Mouse (Mus musculus) spleen, adult 18-20 months (tissue): ENCODE measurements around the gene Myl6b.

Experiments
- DNase-seq, 2 experiments: peaks; one replicate each; pipeline ENCODE4 v3.0.0; 2022; ENCODE audit warnings: mixed read lengths in 2 of 2

The Myl6b gene

GRCm38 (mm10) chr10:128498590-128498989 is at the start of gene Myl6b:
Gene Myl6b (minus strand): TSS chr10:128498685.
- DNase-seq: peak; percentile 91 to 95

DNA sequence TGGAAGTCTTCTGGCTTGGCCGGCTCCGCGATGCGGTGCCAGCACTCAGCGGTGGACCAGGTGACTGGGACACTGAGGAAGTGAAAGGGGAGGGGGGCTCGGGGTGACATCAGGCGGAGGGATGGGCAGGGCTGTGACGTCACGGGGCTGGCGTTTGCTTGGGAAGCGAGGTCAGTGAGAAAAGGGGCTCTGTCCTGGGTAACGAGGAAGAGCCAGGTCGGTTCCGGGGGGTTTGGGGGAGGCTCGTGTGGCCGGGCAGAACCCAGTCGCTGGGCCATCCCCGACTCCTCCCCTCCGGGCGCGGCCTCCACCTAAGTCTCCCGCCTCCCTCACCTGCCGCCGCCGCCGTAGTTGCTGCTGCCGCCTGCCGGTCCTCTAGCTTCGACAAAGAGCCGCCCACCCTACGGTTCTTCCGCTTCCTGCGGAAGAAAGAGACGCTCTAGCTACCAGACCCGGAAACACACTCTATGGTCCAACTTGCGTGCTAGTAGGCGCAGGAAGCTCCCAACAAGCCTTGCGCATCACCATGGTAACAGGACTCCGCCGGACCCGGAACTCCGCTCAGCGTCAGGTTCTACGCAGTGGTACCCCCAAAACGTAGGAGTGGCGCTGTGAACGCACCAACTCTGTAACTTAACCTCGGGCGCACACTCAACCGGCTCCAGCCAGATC is 49.0 kb upstream of the Myl6b start, which contains the start of gene Zc3h10:
TSS of gene Zc3h10 (minus strand) at position 414 of the 672 bp plus-strand sequence.
- DNase-seq: peak; percentile 86 to 92

DNA sequence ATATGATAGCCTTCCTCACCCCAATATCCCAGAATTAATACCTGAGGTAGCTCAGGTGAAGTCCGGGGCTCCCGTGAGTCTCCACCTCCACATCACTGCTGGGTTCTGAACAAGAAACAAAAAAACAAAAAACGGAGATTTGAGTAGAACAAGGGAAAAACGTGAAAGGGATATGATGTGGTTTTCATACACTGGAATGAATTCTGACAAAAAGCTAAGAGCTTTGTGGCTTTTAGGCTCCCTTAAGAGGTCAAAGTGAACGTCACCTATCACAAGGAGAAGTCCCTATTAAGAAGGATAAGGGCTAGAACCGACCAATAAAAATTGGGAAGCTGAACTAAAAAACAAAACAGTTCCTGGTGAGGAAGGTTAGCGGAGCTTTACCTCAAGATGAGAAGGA is 48.3 kb upstream of the Myl6b start:
- no peak for DNase-seq

- no peak for DNase-seq
Measured at GRCm38 (mm10) chr10:128546361-128546760, 47.9 kb upstream of the Myl6b start.

GRCm38 (mm10) chr10:128545570-128545898 is 47.0 kb upstream of the Myl6b start:
- DNase-seq: no peak

GRCm38 (mm10) chr10:128544674-128545569 is 46.4 kb upstream of the Myl6b start:
- no peak for DNase-seq

DNA sequence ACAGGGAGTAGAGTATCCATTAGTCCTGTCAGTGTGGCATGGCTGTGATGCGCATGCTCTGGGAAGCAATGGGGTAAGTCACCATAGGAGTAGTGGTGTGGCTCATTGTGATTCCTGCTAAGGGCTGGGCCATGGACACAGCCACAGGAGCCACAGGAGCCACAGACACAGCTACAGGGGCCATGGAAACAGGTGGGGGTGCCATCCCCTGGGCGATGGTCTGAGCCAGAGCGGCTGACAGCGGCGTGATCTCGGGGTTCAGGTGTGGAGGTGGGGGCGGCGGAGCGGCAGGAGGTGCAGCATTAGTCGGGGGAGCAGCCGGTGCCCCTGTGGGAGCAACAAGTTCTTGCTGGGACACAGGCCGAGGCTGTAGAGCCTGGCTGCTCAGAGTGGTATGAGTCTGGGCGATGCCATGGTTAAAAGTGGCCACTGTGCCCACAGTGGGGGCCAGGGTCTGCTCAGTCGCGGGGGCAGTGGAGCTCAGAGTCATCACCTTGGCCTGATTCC is 45.7 kb upstream of the Myl6b start:
- DNase-seq: no peak

- DNase-seq: no peak
Measured at GRCm38 (mm10) chr10:128543100-128543499, 44.6 kb upstream of the Myl6b start.

GRCm38 (mm10) chr10:128538340-128538870 is 39.9 kb upstream of the Myl6b start:
- no peak for DNase-seq

DNA sequence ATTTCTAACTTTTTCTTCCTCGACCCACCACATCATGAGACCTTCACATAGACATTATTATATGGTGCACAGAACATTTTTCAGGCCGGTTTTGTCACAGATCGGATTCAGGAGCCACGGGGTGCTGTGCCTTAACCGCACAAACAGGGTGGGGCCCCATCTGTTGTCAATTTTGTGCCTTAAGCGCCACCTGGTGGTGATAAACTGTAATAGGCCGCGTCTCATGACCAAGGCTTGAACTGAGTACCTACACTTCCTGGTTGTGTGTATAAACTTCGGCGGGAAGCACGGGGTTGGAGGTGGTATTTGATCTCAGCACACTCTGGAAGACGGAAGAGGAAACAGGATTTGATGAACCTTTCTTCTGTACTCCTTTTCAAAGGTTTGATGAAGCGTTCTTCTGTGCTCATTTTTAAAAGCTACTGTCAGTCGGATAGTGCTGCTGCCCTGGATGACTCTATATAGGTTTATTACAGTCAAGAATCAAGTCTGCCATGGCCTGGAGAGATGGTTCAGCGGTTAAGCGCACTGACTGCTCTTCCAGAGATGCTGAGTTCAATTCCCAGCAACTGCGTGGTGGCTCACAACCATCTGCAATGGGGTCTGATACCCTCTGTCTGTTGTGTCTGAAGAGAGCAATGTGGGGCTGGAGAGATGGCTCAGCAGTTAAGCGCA is 37.9 kb upstream of the Myl6b start:
- peak; percentile 82 to 83 for DNase-seq

DNA sequence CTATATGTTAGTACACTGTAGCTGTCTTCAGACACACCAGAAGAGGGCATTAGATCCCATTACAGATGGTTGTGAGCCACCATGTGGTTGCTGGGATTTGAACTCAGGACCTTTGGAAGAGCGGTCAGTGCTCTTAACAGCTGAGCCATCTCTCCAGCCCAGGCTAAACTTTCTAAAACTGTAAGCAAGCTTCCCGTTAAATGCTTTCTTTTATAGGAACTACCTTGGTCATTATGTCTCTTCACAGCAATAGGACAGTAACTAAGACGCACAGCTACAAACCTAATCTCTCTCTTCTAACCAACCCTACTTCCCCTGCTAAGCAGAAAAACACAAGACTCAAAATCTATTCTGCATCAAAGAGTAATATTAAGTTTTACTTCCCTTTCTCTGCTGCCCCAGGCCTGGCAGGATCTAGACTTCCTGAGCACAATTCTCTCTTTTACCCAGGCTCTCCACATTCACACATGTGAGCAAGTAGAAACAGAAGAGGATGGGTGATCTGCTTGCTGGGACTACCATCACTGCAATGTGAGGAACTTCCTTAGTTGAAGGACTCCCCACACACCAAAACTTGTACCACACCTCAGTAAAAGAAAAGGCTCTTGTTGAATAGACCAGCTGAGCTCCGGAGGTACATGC is 37.3 kb upstream of the Myl6b start:
- DNase-seq: peak in 1 of 2 experiments; percentile 23

- DNase-seq: no peak
Measured at GRCm38 (mm10) chr10:128535206-128535605, 36.7 kb upstream of the Myl6b start.

DNA sequence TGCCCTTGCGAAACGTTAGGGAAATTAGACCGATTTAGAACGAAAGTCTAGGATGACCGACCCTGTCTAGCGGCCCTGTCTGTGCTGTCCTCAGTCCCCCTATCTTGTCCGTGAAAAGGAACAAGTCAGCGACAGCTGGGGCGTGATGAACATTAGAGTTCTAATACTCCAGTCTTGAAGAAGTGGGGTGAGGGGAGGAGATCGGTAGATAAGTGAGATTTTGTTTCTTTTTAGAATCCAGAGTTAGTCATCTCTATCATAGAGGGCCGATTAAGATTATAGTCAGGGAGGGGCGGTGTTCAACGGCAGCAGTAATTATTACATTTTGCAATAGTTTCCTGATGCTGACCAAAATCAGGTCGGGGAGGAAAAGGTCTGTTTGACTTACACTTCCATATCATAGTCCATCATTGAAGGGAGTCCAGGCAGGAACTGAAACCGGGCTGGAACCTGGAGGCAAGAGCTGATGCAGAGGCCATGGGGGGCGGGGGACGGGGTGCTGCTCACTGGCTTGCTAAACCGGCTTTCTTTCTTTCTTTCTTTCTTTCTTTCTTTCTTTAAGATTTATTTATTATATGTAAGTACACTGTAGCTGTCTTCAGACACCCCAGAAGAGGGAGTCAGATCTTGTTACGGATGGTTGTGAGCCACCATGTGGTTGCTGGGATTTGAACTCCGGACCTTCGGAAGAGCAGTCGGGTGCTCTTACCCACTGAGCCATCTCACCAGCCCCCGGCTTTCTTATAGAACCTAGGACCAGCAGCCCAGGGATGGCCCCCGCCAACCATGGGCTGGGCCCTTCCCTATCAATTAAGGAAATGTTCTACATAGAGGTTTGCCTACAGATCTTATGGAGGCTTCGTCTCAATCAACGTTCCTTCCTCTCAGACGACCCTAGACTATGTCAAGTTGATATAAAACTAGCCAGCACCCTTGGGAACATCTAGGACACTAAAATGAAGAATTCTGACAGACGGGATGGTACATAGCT is 28.2 kb upstream of the Myl6b start:
- DNase-seq: no peak

DNA sequence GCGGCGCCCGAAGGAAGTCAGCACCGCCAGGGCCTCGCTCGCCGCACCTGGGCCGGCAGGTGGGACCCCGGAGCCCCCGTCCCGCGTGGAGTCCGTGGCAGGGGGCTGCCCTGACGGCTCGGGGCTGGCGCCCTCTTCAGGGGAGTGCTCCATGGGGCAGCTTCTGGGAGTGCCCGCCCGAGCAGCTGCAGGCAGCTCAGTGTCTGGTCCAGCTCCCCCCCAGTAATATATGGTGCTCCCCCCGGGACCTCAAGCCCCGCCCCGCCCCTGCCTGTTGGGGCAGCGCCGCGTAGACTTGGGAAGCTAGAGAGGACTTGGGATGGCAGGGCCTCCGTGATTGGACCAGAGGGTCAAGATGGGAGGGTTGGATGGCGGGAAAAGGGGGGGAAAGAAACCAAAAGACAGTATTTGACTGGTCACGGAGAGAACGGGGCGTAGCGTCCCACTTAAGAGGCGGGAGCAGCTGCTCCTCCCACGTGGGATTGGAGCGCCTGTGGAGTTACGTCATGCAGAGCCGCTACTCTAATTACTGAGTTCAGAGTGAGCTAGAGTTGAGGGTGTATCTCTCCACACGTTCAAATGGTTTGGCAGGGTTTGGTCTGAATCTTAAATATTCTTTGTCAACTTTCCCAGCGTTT is 27.3 kb upstream of the Myl6b start, which contains the start of gene Esyt1:
TSS of gene Esyt1 (minus strand) at position 201 of the 638 bp plus-strand sequence.
- DNase-seq: peak; percentile 87 to 91

DNA sequence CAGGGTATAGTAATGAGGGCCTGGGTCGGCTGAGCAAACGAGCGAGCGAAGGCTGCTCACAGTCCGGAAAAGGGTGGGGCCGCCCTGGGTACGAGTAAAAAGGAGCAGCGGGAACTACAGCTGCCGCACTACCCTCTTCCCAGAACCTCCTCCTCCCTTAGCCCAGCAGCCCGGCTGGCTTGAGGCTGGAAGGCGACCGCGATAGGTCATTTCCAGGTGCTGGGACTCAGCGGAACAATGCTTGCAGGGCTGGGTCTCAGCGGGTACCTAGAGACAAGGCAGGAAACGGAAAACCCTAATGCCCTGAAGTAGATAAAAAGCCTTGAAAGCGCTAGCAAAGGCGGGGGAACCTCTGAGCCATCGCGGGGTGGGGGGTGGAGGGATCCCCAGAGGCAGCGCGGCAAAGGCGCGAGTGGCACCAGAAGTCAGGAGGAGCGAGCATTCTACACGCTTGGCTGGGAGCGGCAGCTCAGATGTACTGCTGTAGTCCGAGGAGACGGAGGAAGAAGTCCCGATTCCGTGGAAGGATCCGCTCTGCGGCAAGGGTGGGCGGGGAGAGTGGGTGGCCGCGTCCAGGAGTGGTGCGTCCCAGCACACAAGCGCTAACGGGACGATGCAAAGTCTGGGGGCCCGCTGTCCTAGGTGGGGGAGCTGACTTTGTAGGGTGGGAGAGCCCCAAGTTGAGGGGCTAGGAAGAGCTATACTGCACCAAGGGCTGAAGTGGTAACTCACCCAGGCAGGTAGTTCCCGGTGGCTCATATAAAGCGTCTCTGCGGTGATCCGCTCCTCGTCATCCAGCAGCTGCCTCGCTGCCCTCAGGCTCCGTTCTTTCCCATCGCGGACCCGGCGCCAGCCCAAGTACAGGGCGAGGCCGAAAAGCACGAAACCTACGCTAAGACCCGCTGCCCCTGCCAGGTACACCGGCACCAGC is 26.5 kb upstream of the Myl6b start:
- peak; percentile 66 to 70 for DNase-seq

DNA sequence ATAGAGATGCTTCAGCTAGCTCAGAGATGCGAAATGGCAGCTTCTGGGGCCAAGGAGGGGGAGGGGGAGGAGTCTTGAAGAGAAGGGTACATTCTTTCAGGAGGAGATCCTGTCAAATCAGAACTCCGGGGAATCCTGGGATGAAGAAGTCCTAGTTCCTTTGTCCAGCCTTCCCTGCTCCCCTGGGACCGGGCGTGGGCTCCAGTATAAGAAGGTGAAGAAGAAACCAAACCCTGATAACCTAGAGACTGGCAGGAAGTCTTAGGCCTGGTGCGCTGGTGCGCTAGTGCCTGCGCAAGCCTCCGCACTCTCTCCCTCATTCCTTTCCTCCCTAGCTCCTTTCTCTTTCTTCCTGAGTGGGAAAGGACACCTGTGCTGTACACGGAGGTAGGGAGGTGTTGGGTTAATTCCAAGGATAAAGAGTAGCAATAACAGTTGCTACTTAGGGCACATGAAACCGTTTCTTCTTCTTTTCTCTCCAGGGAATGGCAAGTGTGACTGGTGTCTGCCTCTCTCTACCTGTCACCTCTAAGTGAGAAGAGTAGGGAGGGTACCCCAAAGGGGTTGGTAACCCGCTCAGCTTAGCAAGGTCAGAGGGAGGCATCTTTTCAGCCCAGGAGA is 25.7 kb upstream of the Myl6b start:
- DNase-seq: peak in 1 of 2 experiments; percentile 45

GRCm38 (mm10) chr10:128522351-128522750 is 23.9 kb upstream of the Myl6b start:
- no peak for DNase-seq

DNA sequence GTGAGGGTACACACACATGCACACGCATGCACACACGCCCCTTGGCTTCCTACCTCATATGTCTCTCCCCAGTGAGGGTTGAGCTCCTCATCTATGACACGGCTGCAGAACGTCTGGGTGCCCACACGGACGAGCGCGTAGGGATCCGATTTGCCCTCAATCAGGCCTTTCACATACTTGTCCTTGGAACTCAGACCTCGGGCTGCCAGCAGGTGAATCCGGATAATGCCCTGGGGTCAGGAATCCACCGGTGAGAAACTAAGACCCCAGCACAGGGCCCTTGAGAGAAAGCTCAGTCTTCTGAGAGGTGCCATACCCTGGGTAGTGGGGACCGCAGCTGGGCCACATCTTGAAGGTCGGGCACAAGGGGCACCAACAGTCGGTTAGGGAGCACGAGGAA is 22.1 kb upstream of the Myl6b start:
- no peak for DNase-seq

DNA sequence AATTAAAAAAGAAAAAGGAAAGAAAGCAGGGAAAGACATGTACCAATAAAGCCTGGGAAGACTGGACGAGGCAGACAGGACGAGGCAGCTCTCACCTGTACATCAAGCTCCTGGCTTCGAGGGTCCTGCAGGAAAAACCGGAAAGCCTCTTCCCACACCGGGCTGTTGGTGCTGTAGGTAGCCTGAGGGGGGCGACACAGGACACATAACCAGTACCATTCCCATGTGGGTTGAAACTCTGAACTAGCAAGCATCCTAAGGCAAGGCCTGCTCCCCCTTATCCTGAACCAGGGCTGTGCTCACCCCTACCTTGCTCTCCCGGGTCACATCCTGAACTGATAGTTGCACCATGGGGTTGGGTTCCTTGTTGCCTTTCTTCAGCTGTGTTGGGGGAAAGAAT is 20.3 kb upstream of the Myl6b start:
- DNase-seq: peak in 1 of 2 experiments; percentile 49
